Mouse (Mus musculus): ENCODE data around the gene Mfap3. TPM values are rescaled to one million over a fixed set of nuclear protein-coding genes. Genes with fewer than 3 reads are reported as not detected.

Gene Mfap3
- polyA plus RNA-seq, 1 experiment from 2014 or later: 58.0 TPM

Other genes starting within 250 kb of the Mfap3 start
- gene Fam114a2, start within 50 bp of the Mfap3 start, polyA plus RNA-seq (2014; fragmentation: Nextera tagmentation; extraction: Ambion mirVana): 52.3 and 59.1 TPM in 2 replicates
- 12.5 and 12.6 TPM in 2 replicates for gene Galnt10, start 126.8 kb downstream of the Mfap3 start, polyA plus RNA-seq (2014; fragmentation: Nextera tagmentation; extraction: Ambion mirVana)